8 mouse cellular contexts compared by ENCODE assay signal in genomic region chr12:76708956-76709794, GRCm38 (mm10). TPM values are rescaled to one million over a fixed set of nuclear protein-coding genes. Genes with fewer than 3 reads are reported as not detected.
DNase-seq lines count a peak whose midpoint lies in the region; ATAC-seq lines count a peak whose summit lies in the region.

No protein-coding gene starts in this region.

- no peaks in the 10 kb centered on the region for H3K9me3 ChIP-seq in forebrain, embryonic 11.5 days (ENCODE audit: control insufficient read depth, low read length)

- WGBS in forebrain, embryonic 11.5 days: 4% methylated on average over 33 of the region's 34 CpGs

- H3K27ac ChIP-seq in forebrain, embryonic 11.5 days (ENCODE audit: low read depth, low read length): no peak overlapping the region

- H3K27me3 ChIP-seq in forebrain, embryonic 11.5 days (ENCODE audit: control insufficient read depth, insufficient read depth, low read length): peaks cover 37% of the 10 kb centered on the region

- peak overlapping the region; percentile 69 for H3K9ac ChIP-seq in forebrain, embryonic 11.5 days (ENCODE audit: low read length)

- H3K4me2 ChIP-seq in forebrain, embryonic 11.5 days (ENCODE audit: low read depth, low read length, severe bottlenecking): peak overlapping the region; percentile 100

- intact Hi-C loops in heart, postnatal 14 days (cut with DNase I): no loop called here

- H3K36me3 ChIP-seq in forebrain, embryonic 11.5 days (ENCODE audit: control insufficient read depth, insufficient read depth, low read length): no peaks in the 10 kb centered on the region

- ATAC-seq in cerebellum, adult (ENCODE audit: insufficient number of reproducible peaks, low FRiP score, low TSS enrichment): peak; percentile 62
- peak; percentile 67 for ATAC-seq in forebrain, embryonic 11.5 days (replicated peaks; ENCODE audit: low FRiP score)

- H3K4me3 ChIP-seq in forebrain, embryonic 11.5 days (ENCODE audit: low read depth, low read length): peak overlapping the region; percentile 68

- H3K4me1 ChIP-seq in forebrain, embryonic 11.5 days (replicated peaks; ENCODE audit: control insufficient read depth, insufficient read depth, low read length): peaks cover 7% of the 10 kb centered on the region

- peak; percentile 79 for DNase-seq in adrenal gland, adult 2 months
- DNase-seq in forebrain, embryonic 11.5 days (ENCODE audit: low spot score): peak; percentile 62
- DNase-seq in heart, postnatal 14 days: peak; percentile 67 to 76
- DNase-seq in kidney, postnatal 36 days: peak; percentile 37 to 56
- DNase-seq in lung, postnatal 36 days: peak; percentile 47
- DNase-seq in spleen, postnatal 10 days (ENCODE audit: low spot score in 2 of 2): peak; percentile 69 to 70
- no peak for DNase-seq in layer of hippocampus, adult 9-10 months (ENCODE audit: low spot score)

RNA-seq across cellular contexts. Expression of gene Sptb, which starts 1.2 kb away (rescaled TPM):
- total RNA-seq in adrenal gland, adult 2 months (2021): 10 to 100 TPM; 15.2 to 47.1 TPM
- 5.5 and 7.2 TPM in 2 replicates for polyA plus RNA-seq in adrenal gland, adult 2 months (2012; rRNA removed)
- 4.8 and 5.9 TPM in 2 replicates for polyA plus RNA-seq in forebrain, embryonic 11.5 days (2014; fragmentation: Nextera tagmentation; extraction: Ambion mirVana)
- total RNA-seq in heart, postnatal 14 days (2021): 10 to 100 TPM; 67.8 to 70.3 TPM

RNA-seq across cellular contexts. Expression of gene Churc1, which starts 56.2 kb away (rescaled TPM):
- total RNA-seq in adrenal gland, adult 2 months (2021): 10 to 100 TPM; 66.2 to 90.4 TPM
- polyA plus RNA-seq in adrenal gland, adult 2 months (2012; rRNA removed): 24.0 and 25.1 TPM in 2 replicates
- polyA plus RNA-seq in forebrain, embryonic 11.5 days (2014; fragmentation: Nextera tagmentation; extraction: Ambion mirVana): 88.7 and 91.3 TPM in 2 replicates
- 10 to 100 TPM; 81.6 to 88.1 TPM for total RNA-seq in heart, postnatal 14 days (2021)

RNA-seq across cellular contexts. Expression of gene Fntb, which starts 56.2 kb away (rescaled TPM):
- 10 to 100 TPM; 11.0 to 15.4 TPM for total RNA-seq in adrenal gland, adult 2 months (2021)
- 22.2 and 25.0 TPM in 2 replicates for polyA plus RNA-seq in adrenal gland, adult 2 months (2012; rRNA removed)
- 44.7 and 47.4 TPM in 2 replicates for polyA plus RNA-seq in forebrain, embryonic 11.5 days (2014; fragmentation: Nextera tagmentation; extraction: Ambion mirVana)
- 10 to 100 TPM; 15.2 to 18.9 TPM for total RNA-seq in heart, postnatal 14 days (2021)
